Mouse (Mus musculus) kidney, postnatal 4 days (tissue): Measurements from ENCODE around the gene Mif.

Experiments used
- DNase-seq, 2 experiments: peaks; one replicate each; pipeline ENCODE4 v3.0.0; 2021; ENCODE audit warnings: mixed read lengths in 2 of 2

Mif gene

GRCm38 (mm10) chr10:75835761-75836531, 24.1 kb downstream of the Mif start:
- DNase-seq, result peak; percentile 29 to 52

GRCm38 (mm10) chr10:75835307-75835706, 24.7 kb downstream of the Mif start:
- DNase-seq, result peak; percentile 74 to 83

- DNase-seq, result no peak
These were observed 25.3 kb downstream of the Mif start for GRCm38 (mm10) chr10:75834721-75835120.

GRCm38 (mm10) chr10:75834250-75834649, 25.8 kb downstream of the Mif start:
- DNase-seq, result peak; percentile 93 to 95

- peak; percentile 54 to 63 for DNase-seq
These were observed 26.5 kb downstream of the Mif start for GRCm38 (mm10) chr10:75833456-75834080.

DNA sequence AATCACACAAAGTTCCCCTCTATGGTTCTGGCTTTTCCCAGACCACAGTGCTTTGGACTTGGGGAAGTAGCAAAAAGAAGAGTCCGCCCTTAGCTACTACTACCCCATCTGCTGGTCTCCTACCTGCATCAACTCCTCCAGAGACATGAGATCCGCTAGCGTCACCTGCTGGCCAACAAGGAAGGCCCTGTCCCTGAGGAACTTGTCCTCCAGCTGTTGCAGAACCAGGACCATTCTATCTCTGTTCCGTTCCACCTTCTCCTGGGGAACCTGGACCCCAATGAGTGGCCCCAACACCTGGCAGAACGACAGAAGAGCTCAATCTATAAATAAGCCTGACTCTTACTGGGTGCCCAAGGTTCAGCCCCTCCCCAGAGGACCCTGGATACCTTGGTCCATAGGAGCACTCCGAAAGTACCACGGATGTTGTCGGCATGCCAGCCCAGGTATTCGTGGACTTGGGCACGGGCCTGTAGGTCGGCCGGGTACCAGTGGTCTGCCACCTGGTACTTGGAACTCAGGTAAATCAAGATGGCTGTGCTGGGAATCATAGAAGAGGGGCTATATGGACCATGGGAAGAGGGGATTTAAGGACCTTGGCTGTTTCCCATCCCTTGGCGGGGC, 27.7 kb downstream of the Mif start:
- DNase-seq, result peak; percentile 75 to 81

- no peak for DNase-seq
These were observed 29.8 kb downstream of the Mif start for GRCm38 (mm10) chr10:75830275-75830670.

DNA sequence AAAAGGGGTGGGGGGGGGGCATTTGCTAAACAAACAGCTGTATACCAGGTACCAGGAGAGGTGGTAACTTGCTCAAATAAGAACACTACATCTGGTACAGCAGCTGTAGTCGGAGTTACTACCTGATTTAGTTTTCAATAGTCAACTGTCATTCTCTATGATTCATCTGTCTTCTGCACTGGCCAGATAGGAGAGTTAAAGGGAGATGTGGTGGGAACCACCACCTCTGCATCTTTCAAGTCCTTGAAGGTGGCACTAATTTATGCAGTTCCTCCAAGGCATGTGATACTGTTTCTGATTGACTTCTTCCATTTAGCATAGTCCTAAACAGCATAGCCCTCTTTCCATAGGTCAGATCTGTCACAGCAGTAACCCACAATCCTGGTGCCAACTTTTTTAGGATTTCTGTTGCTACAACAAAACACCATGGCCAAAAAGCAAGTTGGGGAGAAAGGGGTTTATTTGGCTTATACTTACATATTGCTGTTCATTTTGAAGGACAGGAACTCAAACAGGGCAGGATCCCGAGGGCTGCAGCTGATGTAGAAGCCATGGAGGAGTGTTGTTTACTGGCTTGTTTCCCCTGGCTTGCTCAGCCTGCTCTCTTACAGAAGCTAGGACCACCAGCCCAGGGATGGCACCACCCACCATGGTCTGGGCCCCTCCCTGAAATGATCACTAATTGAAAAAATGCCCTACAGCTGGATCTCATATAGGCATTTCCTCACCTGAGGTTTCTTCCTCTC, 30.3 kb downstream of the Mif start:
- DNase-seq, result no peak

- DNase-seq, result peak in 1 of 2 experiments; percentile 27
These were observed 31.5 kb downstream of the Mif start for GRCm38 (mm10) chr10:75828500-75828931.

DNA sequence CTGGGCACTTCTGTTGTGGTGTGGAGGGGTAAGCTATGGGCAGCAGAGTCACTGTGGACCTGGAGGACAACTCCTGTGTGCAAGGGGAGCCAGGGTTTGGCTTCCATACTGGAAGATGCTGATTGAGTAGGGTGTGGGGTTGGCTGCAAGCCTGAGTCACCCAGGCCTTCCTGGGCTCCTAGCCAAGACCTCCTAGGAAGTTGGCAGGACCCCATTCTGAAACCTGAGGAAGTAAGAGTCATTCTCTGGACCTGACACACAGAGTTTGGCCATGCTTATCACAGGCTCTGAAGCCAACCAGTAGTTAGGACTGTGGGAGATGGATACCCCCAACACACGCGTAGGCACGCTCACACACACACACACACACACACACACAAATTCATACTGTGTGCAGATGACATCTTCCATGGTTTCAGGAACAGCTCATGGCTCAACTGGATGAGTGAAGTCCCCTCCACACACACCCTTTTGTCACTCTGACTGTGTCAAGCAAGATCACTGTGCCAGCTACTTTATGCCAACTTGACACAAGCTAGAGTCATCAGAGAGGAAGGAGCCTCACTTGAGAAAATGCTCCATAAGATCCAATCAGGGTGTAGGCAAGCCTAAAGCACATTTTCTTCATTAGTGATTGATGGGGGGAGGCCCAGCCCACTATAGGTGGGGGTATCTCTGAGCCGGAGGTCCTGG, 32.2 kb downstream of the Mif start:
- peak; percentile 48 to 61 for DNase-seq

DNA sequence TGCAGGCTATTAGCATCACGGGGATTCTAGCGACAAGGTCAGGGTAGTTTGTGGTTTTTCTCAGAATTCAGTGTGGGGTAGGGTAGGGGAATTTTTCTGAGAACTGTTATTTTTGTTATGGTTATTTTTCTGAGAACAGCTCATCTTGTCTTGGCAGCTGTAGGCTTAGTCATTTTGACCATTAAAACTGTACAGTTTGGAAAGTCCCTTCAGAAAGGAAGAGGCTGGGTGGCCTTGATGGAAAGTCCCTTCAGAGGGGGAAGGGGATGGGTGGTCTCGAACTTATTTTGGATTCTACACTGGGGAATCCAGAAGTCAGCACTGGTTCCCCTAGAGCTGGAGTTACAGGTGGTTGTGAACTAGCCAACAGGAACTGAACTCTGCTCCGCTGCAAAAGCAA, 35.5 kb downstream of the Mif start:
- DNase-seq, result no peak

DNA sequence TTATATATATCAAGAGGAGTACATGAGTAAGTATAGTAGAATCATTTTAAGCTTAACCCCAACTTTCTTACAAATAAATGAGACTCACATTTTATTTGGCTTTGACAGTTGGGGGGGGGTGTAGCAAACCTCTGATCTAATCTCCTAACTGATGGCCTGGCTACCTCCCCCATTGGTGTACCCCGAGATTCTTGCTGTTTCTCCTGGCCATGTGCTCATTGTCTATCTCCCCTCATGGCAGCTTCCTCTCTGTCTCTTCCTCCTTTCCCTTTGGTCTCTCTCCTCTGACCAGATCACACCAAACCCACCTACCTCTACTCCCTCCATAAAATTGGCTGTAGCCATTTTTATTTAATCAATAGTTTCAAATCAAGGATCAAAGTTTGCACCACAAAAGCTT, 36.3 kb downstream of the Mif start:
- no peak for DNase-seq

DNA sequence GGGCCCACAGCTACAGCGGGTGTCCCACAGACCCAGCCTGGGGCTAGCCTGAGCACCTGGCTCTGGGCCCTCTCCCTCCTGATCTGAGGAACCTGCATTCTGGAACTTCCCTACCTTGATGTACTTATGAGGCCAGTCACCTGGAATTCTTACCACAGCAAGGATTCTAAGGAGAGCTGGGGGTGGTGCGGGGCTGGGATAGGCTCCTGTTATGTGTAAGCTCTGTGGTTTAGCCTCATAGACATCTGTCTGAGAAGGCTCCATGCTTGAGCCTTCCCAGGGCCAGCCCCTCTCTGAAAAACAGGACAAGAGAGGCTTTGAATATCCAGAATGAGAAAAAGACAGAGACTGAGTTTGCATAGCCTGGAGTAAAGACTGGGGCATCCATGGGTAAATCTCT, 37.6 kb downstream of the Mif start, which contains the start of gene Gstt4:
Gstt4 (minus strand) TSS at position 101 of the 400 bp plus-strand sequence.
- DNase-seq, result no peak

DNA sequence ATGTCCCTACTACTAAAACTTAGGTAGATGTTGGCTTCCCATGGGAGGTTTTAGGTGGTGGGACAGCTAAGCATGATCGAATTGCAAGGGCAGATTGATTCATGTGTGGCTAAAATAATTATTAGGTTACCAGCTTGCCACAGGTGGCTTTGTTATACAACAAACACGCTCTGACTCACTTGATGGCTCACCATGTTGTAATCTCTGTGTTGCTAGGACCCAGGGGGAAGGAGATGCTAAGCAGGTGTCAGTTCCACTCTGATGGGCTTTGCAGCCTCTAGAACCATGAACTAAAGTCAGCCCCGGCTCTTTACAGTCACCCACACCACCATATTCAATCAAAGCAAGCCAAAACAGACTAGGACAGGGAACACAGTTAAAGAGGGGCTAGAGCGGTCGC, 40.2 kb downstream of the Mif start:
- DNase-seq, result no peak

DNA sequence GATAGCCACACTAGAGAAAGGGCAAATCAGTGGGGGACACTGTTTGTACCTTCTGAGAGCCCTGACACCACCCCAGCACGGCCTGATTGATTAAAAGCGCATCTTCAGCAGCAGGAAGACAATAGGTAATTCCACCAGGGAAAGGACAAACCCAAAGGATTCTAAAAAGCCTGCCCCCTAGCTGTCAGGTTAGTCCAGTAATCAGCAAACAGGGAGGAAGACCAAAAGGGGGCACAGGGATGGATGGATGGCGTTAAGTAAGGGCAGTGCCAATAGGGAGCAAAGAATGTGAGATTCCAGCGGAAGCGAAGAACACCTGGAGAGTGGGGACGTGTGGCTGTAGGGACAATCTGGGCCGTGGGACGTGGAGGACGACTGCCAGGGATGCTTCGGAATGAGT, 41.4 kb downstream of the Mif start:
- no peak for DNase-seq
